Mouse (Mus musculus) cerebellum, adult 2 months (tissue): ENCODE measurements at regions not wholly inside any gene's neighbourhood (a gene's known extent, or its start where the extent isn't known, plus 50 kb on each side); places are given as distances from the start of the nearest gene placed in this dataset.
A peak's percentile ranks its signal among the peaks of the same experiment; 100 is the strongest.

Experiments
- DNase-seq, 2 experiments: peaks; one replicate each; pipeline ENCODE4 v3.0.0; 2021
- H3K27ac ChIP-seq: fragments of 200-500 bp; 2 replicates; pipeline ENCODE4 v1.5.1; 2012; ENCODE audit warnings: low read length, control low read depth, inconsistent platforms; ENCODE audit not compliant: insufficient read depth
- H3K27me3 ChIP-seq: fragments of 200-500 bp; 2 replicates; pipeline ENCODE4 v1.6.1; 2012; ENCODE audit warnings: inconsistent platforms, mild to moderate bottlenecking, low read length, moderate library complexity; ENCODE audit not compliant: control insufficient read depth, insufficient read depth
- H3K4me1 ChIP-seq: fragments of 200-500 bp; 2 replicates; pipeline ENCODE4 v1.6.1; 2011; ENCODE audit warnings: low read length; ENCODE audit not compliant: control insufficient read depth, insufficient read depth
- H3K4me3 ChIP-seq: fragments of 200-500 bp; replicated peaks from 2 replicates; pipeline ENCODE3; 2011; ENCODE audit warnings: mild to moderate bottlenecking, low read depth, low read length, control low read depth; ENCODE audit not compliant: insufficient read depth
- CTCF ChIP-seq: fragments of 200-500 bp; IDR thresholded peaks from 2 replicates; pipeline ENCODE4 v1.5.1; 2011; ENCODE audit warnings: low read depth, mild to moderate bottlenecking, control low read depth, low read length, moderate library complexity, borderline replicate concordance; ENCODE audit not compliant: insufficient read depth
- POLR2A ChIP-seq: fragments of 200-500 bp; IDR thresholded peaks from 2 replicates; pipeline ENCODE4 v1.6.1; 2011; ENCODE audit warnings: low read length, control low read depth, borderline replicate concordance; ENCODE audit not compliant: insufficient read depth
- WGBS: fragments of 180-500 bp; shearing (Covaris S2); methylation state at CpG from one replicate; pipeline ENCODE4 v1.1.7; 2018; 5-methylcytosine and 5-hydroxymethylcytosine counted together

GRCm38 (mm10) chr10:113034356-113034755 lies 105.6 kb upstream of the Atxn7l3b start:
- no peak for DNase-seq
- Histone ChIP-seq H3K4me1 (no peaks in the 10 kb centered on the region), H3K27me3 (no peaks in the 10 kb centered on the region), H3K27ac (no peak overlapping the region), H3K4me3 (no peak overlapping the region)
- no peak for TF ChIP-seq POLR2A
- no peak for TF ChIP-seq CTCF
- 51% methylated on average over 3 of the region's 3 CpGs for WGBS

- DNase-seq, result no peak
- H3K4me1 ChIP-seq, result no peaks in the 10 kb centered on the region
- no peak for TF ChIP-seq POLR2A
- TF ChIP-seq CTCF, result no peak
- no peak overlapping the region for H3K27ac ChIP-seq
- no peaks in the 10 kb centered on the region for H3K27me3 ChIP-seq
- no peak overlapping the region for H3K4me3 ChIP-seq
- WGBS, result 83% methylated on average over 4 of the region's 4 CpGs
Observed at GRCm38 (mm10) chr10:113032870-113033269, 104.1 kb upstream of the Atxn7l3b start.

- Histone ChIP-seq H3K27me3 (no peaks in the 10 kb centered on the region), H3K4me3 (no peak overlapping the region), H3K27ac (no peak overlapping the region), H3K4me1 (no peaks in the 10 kb centered on the region)
- DNase-seq, result peak in 1 of 2 experiments; percentile 8
- TF ChIP-seq POLR2A (no peak), CTCF (0 out of 2 replicates have a peak, but pooled peaks have one; percentile 17)
- WGBS, result 4% methylated on average over 5 of the region's 5 CpGs
Observed at GRCm38 (mm10) chr10:113027300-113027699, 98.5 kb upstream of the Atxn7l3b start.

- Histone ChIP-seq H3K4me1 (no peaks in the 10 kb centered on the region), H3K4me3 (no peak overlapping the region), H3K27me3 (no peaks in the 10 kb centered on the region), H3K27ac (no peak overlapping the region)
- TF ChIP-seq POLR2A (no peak), CTCF (no peak)
- no peak for DNase-seq
- 93% methylated on average over 1 of the region's 1 CpGs for WGBS
Observed at GRCm38 (mm10) chr10:113024633-113025032, 95.8 kb upstream of the Atxn7l3b start.

GRCm38 (mm10) chr10:113009124-113009523 lies 80.3 kb upstream of the Atxn7l3b start:
- Histone ChIP-seq H3K4me3 (no peak overlapping the region), H3K27ac (no peak overlapping the region), H3K4me1 (no peaks in the 10 kb centered on the region), H3K27me3 (no peaks in the 10 kb centered on the region)
- no peak for TF ChIP-seq CTCF
- no peak for TF ChIP-seq POLR2A
- no peak for DNase-seq
- WGBS, result 21% methylated on average over 3 of the region's 3 CpGs

- Histone ChIP-seq H3K27me3 (no peaks in the 10 kb centered on the region), H3K4me3 (no peak overlapping the region), H3K27ac (no peak overlapping the region), H3K4me1 (no peaks in the 10 kb centered on the region)
- DNase-seq, result no peak
- TF ChIP-seq CTCF, result no peak
- no peak for TF ChIP-seq POLR2A
- WGBS, result 73% methylated on average over 4 of the region's 4 CpGs
Observed at GRCm38 (mm10) chr10:112990720-112991119, 61.9 kb upstream of the Atxn7l3b start.

- WGBS, result 83% methylated on average over 1 of the region's 1 CpGs
- Histone ChIP-seq H3K27me3 (no peaks in the 10 kb centered on the region), H3K4me1 (no peaks in the 10 kb centered on the region), H3K4me3 (no peak overlapping the region), H3K27ac (no peak overlapping the region)
- TF ChIP-seq POLR2A (no peak), CTCF (no peak)
- no peak for DNase-seq
Observed at GRCm38 (mm10) chr10:112982697-112983096, 53.9 kb upstream of the Atxn7l3b start.
